ENCODE assay signal across 29 mouse cellular contexts in genomic region chr17:24811211-24811610, GRCm38 (mm10). TPM values are rescaled to one million over a fixed set of nuclear protein-coding genes. Genes with fewer than 3 reads are reported as not detected.
DNase-seq lines count a peak whose midpoint lies in the region; ATAC-seq and TF ChIP-seq lines count a peak whose summit lies in the region.
"Had no signal": no experiment of that assay in that cellular context is flagged by ENCODE, and none has a peak within 500 bp of the region (broad histone marks: within the 10 kb centered on the region; RNA-seq: fewer than 3 reads in every experiment).

No protein-coding gene starts in this region.

- intact Hi-C loops in heart, adult 2 months (cut with DNase I): no loop called here

- H3K4me3 ChIP-seq in heart, adult 2 months: no peak overlapping the region
- H3K4me3 ChIP-seq in liver, embryonic 13.5 days (replicated peaks): no peak overlapping the region
- H3K4me3 ChIP-seq in stomach, postnatal 0 days (ENCODE audit: low read depth, low read length): no peak overlapping the region
- H3K4me3 ChIP-seq: embryonic facial prominence, embryonic 13.5 days; embryonic facial prominence, embryonic 15.5 days; erythroblast, embryonic 14.5 days; forebrain, embryonic 10.5 days; forebrain, embryonic 12.5 days had no signal

- no peaks in the 10 kb centered on the region for H3K79me2 ChIP-seq in heart, adult 2 months (replicated peaks; ENCODE audit: control insufficient read depth, insufficient read depth, low read length)

- peak; percentile 22 for DNase-seq in heart, adult 11 months
- DNase-seq in heart, adult 2 months: no peak
- no peak for DNase-seq in liver, embryonic 13.5 days
- DNase-seq in liver (no peak), ZHBTc4 (ENCODE audit: low read depth, low spot score) (peak; percentile 79)
- no peak for DNase-seq in stomach, postnatal 0 days (ENCODE audit: low spot score)
- DNase-seq: adrenal gland, adult 2 months; adrenal gland, postnatal 10 days; adrenal gland, postnatal 25 days; B cell, adult 2 months; cerebellum, adult 11 months; cerebellum, adult 18-20 months; cerebellum, adult 8-10 months; cerebellum, adult 9-11 months; cerebellum, postnatal 14 days; cerebellum, postnatal 36 days; embryo, embryonic 11 days had no signal

- peaks cover 2% of the 10 kb centered on the region; the same call in 1 of the 2 replicates for H3K27me3 ChIP-seq in heart, adult 2 months (ENCODE audit: control insufficient read depth, insufficient read depth, low read length)
- H3K27me3 ChIP-seq in liver, embryonic 13.5 days: peaks cover 18% of the 10 kb centered on the region
- no peaks in the 10 kb centered on the region for H3K27me3 ChIP-seq in stomach, postnatal 0 days (ENCODE audit: control insufficient read depth, insufficient read depth, low read length)
- H3K27me3 ChIP-seq: embryonic facial prominence, embryonic 15.5 days had no signal

- no peaks in the 10 kb centered on the region for H3K9me3 ChIP-seq in liver, embryonic 13.5 days (replicated peaks)
- no peaks in the 10 kb centered on the region for H3K9me3 ChIP-seq in stomach, postnatal 0 days (ENCODE audit: control insufficient read depth, low read length)
- H3K9me3 ChIP-seq: embryonic facial prominence, embryonic 13.5 days; embryonic facial prominence, embryonic 15.5 days; forebrain, embryonic 10.5 days; forebrain, embryonic 12.5 days had no signal

- no peak overlapping the region for H3K27ac ChIP-seq in heart, adult 2 months
- H3K27ac ChIP-seq in liver, embryonic 13.5 days: peak overlapping the region; percentile 52; the same call in 1 of the 2 replicates
- no peak overlapping the region for H3K27ac ChIP-seq in stomach, postnatal 0 days (replicated peaks)
- H3K27ac ChIP-seq: embryonic facial prominence, embryonic 13.5 days; embryonic facial prominence, embryonic 15.5 days; forebrain, embryonic 10.5 days; forebrain, embryonic 12.5 days had no signal

- H3K36me3 ChIP-seq in heart, adult 2 months (ENCODE audit: control insufficient read depth, insufficient read depth, low read length): no peaks in the 10 kb centered on the region
- no peaks in the 10 kb centered on the region for H3K36me3 ChIP-seq in liver, embryonic 13.5 days
- no peaks in the 10 kb centered on the region for H3K36me3 ChIP-seq in stomach, postnatal 0 days (ENCODE audit: control insufficient read depth, insufficient read depth, low read length)
- H3K36me3 ChIP-seq: embryonic facial prominence, embryonic 13.5 days; embryonic facial prominence, embryonic 15.5 days; forebrain, embryonic 10.5 days; forebrain, embryonic 12.5 days had no signal

- no peak for ATAC-seq in liver, embryonic 13.5 days (ENCODE audit: low read depth)
- ATAC-seq in stomach, postnatal 0 days (ENCODE audit: low FRiP score, low TSS enrichment): no peak
- ATAC-seq: CD4-positive, CD25-positive, alpha-beta regulatory T cell, adult 4 months; forebrain, embryonic 14.5 days; forebrain, embryonic 16.5 days had no signal

- TF ChIP-seq POLR2A in heart, adult 2 months (IDR thresholded peaks at IDR 0.05; ENCODE audit: insufficient read depth, low read depth, low read length): no peak

- 67% methylated on average over 3 of the region's 3 CpGs for WGBS in heart, adult 2 months
- 63% methylated on average over 3 of the region's 3 CpGs for WGBS in liver, embryonic 13.5 days (ENCODE audit: insufficient replicate concordance)
- WGBS in stomach, postnatal 0 days: 66% methylated on average over 3 of the region's 3 CpGs

- no peak for TF ChIP-seq CTCF in heart, adult 2 months (IDR thresholded peaks at IDR 0.05)
- no peak for TF ChIP-seq CTCF in stomach, postnatal 0 days (IDR thresholded peaks at IDR 0.05; ENCODE audit: low read depth)

- TF ChIP-seq EP300 in heart, adult 2 months (IDR thresholded peaks at IDR 0.05; ENCODE audit: insufficient read depth, low read depth, low read length): no peak
- no peak for TF ChIP-seq EP300 in stomach, postnatal 0 days (optimal IDR thresholded peaks at IDR 0.05)

- H3K4me1 ChIP-seq in heart, adult 2 months (ENCODE audit: control insufficient read depth, insufficient read depth, low read length): no peaks in the 10 kb centered on the region
- peaks cover 39% of the 10 kb centered on the region for H3K4me1 ChIP-seq in liver, embryonic 13.5 days (replicated peaks)
- H3K4me1 ChIP-seq in stomach, postnatal 0 days (replicated peaks; ENCODE audit: control insufficient read depth, insufficient read depth): no peaks in the 10 kb centered on the region
- H3K4me1 ChIP-seq: embryonic facial prominence, embryonic 13.5 days; embryonic facial prominence, embryonic 15.5 days; forebrain, embryonic 10.5 days; forebrain, embryonic 12.5 days had no signal

- H3K4me2 ChIP-seq in liver, embryonic 13.5 days: no peak overlapping the region
- H3K4me2 ChIP-seq in stomach, postnatal 0 days (replicated peaks; ENCODE audit: low read depth): no peak overlapping the region
- H3K4me2 ChIP-seq: embryonic facial prominence, embryonic 13.5 days; embryonic facial prominence, embryonic 15.5 days; forebrain, embryonic 12.5 days had no signal

- H3K9ac ChIP-seq in heart, adult 2 months (ENCODE audit: low read depth, low read length): no peak overlapping the region
- no peak overlapping the region for H3K9ac ChIP-seq in liver, embryonic 13.5 days
- no peak overlapping the region for H3K9ac ChIP-seq in stomach, postnatal 0 days (ENCODE audit: low read length)
- H3K9ac ChIP-seq: embryonic facial prominence, embryonic 13.5 days; embryonic facial prominence, embryonic 15.5 days; forebrain, embryonic 12.5 days had no signal

RNA-seq across cellular contexts. Expression of gene Meiob, which starts 7.1 kb away (rescaled TPM):
- under 1 TPM; 0.14 to 0.18 TPM for total RNA-seq in heart, adult 2 months (2021)
- polyA plus RNA-seq in heart, adult 2 months (2012; rRNA removed): not detected in 2 replicates
- polyA plus RNA-seq in liver, embryonic 13.5 days (2015; fragmentation: Nextera tagmentation; extraction: Ambion mirVana): 1.5 and 1.6 TPM in 2 replicates
- 0.05 TPM in 1 of 2 replicates, not detected in the other for polyA plus RNA-seq in stomach, postnatal 0 days (2015; fragmentation: Nextera tagmentation; extraction: Ambion mirVana)
- polyA plus RNA-seq: adrenal gland, adult 2 months; brain, embryonic 14.5 days; embryonic facial prominence, embryonic 11.5 days; embryonic facial prominence, embryonic 13.5 days; erythroblast, embryonic 14.5 days; forebrain, embryonic 12.5 days; forebrain, embryonic 14.5 days; forebrain, embryonic 16.5 days had no signal

RNA-seq across cellular contexts. Expression of gene Hagh, which starts 28.7 kb away (rescaled TPM):
- total RNA-seq in heart, adult 2 months (2021): 10 to 100 TPM; 85.8 to 89.5 TPM
- 126 and 133 TPM in 2 replicates for polyA plus RNA-seq in heart, adult 2 months (2012; rRNA removed)
- polyA plus RNA-seq in liver, embryonic 13.5 days (2015; fragmentation: Nextera tagmentation; extraction: Ambion mirVana): 79.5 and 83.1 TPM in 2 replicates
- polyA plus RNA-seq in stomach, postnatal 0 days (2015; fragmentation: Nextera tagmentation; extraction: Ambion mirVana): 51.3 and 52.7 TPM in 2 replicates

RNA-seq across cellular contexts. Expression of gene Fahd1, which starts 39.0 kb away (rescaled TPM):
- total RNA-seq in heart, adult 2 months (2021): 10 to 100 TPM; 80.3 to 81.5 TPM
- 42.7 and 50.8 TPM in 2 replicates for polyA plus RNA-seq in heart, adult 2 months (2012; rRNA removed)
- polyA plus RNA-seq in liver, embryonic 13.5 days (2015; fragmentation: Nextera tagmentation; extraction: Ambion mirVana): 34.6 and 34.9 TPM in 2 replicates
- polyA plus RNA-seq in stomach, postnatal 0 days (2015; fragmentation: Nextera tagmentation; extraction: Ambion mirVana): 24.1 and 25.1 TPM in 2 replicates

RNA-seq across cellular contexts. Expression of gene Igfals, which starts 54.6 kb away (rescaled TPM):
- 10 to 100 TPM; 11.7 to 12.7 TPM for total RNA-seq in heart, adult 2 months (2021)
- 6.4 and 9.2 TPM in 2 replicates for polyA plus RNA-seq in heart, adult 2 months (2012; rRNA removed)
- polyA plus RNA-seq in liver, embryonic 13.5 days (2015; fragmentation: Nextera tagmentation; extraction: Ambion mirVana): 5.1 and 6.0 TPM in 2 replicates
- 5.6 and 5.9 TPM in 2 replicates for polyA plus RNA-seq in stomach, postnatal 0 days (2015; fragmentation: Nextera tagmentation; extraction: Ambion mirVana)
- total RNA-seq: common myeloid progenitor, adult 5-6 weeks; MEL had no signal
- polyA plus RNA-seq: brain, embryonic 14.5 days; CD4-positive, CD25-positive, alpha-beta regulatory T cell, adult 4 months; erythroblast, embryonic 14.5 days had no signal

RNA-seq across cellular contexts. Expression of gene Hs3st6, which starts 58.4 kb away (rescaled TPM):
- not detected for total RNA-seq in heart, adult 2 months (2021)
- polyA plus RNA-seq in heart, adult 2 months (2012; rRNA removed): 0.10 TPM in 1 of 2 replicates, not detected in the other
- not detected in 2 replicates for polyA plus RNA-seq in liver, embryonic 13.5 days (2015; fragmentation: Nextera tagmentation; extraction: Ambion mirVana)
- polyA plus RNA-seq in stomach, postnatal 0 days (2015; fragmentation: Nextera tagmentation; extraction: Ambion mirVana): 1.4 and 1.8 TPM in 2 replicates
- total RNA-seq: common myeloid progenitor, adult 5-6 weeks; MEL had no signal
- polyA plus RNA-seq: CD4-positive, CD25-positive, alpha-beta regulatory T cell, adult 4 months; erythroblast, embryonic 14.5 days; forebrain, embryonic 16.5 days had no signal

Comparison
In these comparisons a context has a peak if more than half of its experiments do, and no peak if none do; other contexts are left out.
1. DNase-seq: peak in heart, adult 11 months (single experiment) and ZHBTc4 (single experiment); none in heart, adult 2 months (0 of 2), liver, embryonic 13.5 days (single experiment), liver (single experiment) and stomach, postnatal 0 days (single experiment).